Mouse (Mus musculus): ENCODE measurements around the gene Krtap1-3.

DNA sequence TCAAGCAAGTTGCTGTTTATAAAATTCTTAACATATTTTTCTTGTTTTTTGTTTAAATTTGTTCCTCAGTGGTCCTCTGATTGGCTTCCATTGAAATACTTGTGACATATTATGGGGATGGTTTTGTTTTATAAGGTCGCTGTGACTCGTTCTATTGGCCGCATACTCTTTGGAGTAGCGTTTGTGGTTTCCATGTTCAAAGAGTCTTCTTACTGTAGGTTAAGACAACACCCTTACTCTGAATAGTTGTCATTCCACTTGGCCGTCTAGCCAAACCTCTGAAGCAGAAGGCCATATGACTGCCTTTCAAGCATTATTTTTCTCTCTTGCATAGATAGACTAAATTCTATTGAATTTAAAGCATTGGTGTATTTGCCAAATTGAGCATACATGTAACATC is 10.1 kb downstream of the Krtap1-3 start:
- TF ChIP-seq CTCF (IDR thresholded peaks at IDR 0.05; ENCODE audit: control insufficient read depth, insufficient read depth, insufficient replicate concordance, low read depth, low read length) (no peak), POLR2A (IDR thresholded peaks at IDR 0.05; ENCODE audit: control insufficient read depth, low read depth, low read length) (no peak)
